Mouse (Mus musculus): Measurements from ENCODE around the gene Orai1. TPM values are rescaled to one million over a fixed set of nuclear protein-coding genes. Genes with fewer than 3 reads are reported as not detected.

Orai1 gene
- total and polyA plus RNA-seq, 2 experiments from 2014 or later = 21.2 to 23.9 TPM

DNA sequence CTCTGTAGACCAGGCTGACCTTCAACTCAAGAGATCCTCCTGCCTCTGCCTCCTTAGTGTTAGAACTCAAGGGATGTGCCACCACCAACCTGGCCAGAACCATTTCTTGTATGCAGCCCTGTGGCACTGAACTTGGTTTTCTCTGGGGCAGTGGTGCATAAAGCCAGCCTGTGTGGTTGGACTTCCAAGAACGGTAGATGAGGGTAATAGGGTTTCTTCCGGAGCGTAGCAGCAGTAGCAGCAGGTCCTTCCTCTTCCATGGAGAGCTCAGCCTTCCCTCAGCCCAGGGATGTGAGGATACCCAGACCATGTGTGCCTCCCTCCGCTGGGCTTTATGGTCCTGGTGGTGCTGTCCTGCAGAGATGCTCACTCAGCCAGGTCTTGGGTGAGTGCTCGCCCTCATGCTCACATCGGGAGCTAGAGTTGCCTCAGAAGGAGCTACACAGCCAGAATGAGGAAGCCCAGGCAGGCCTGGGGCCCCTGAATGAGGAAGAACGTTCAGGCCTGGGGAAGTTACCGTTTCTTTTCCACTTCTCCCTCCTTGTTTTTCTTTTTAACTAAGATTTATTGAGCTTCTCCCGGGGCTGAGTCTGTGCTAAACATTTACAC lies 10.2 kb downstream of the Orai1 start:
- DNase-seq (ENCODE audit: low spot score) = no peak
- H3K27ac ChIP-seq (ENCODE audit: low read depth) = no peak overlapping the region

DNA sequence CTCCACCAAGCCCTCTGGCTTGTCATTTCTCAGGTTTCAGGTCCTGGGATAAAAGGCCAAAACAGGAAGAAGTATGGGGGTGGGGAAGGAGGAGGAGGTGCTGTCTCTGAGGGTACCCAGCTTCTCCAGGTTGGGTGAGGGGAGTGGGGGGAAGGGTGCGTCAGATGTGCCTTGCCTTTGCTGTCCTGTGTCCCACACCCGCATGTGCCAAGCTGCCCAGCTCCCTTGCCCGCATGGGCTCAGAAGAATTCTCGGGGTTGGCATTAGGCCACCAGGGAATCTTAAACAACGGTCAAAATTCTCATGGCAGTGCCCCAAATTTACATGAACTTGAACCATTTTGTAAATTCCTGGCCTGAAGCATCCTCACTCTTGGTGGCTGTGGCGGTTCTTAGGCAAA lies 11.5 kb downstream of the Orai1 start:
- no peaks in the 10 kb centered on the region for H3K9me3 ChIP-seq (replicated peaks; ENCODE audit: control insufficient read depth, low read length)
- no peak overlapping the region for H3K27ac ChIP-seq (ENCODE audit: low read depth)
- TF ChIP-seq EP300 (IDR thresholded peaks at IDR 0.05; ENCODE audit: low read depth) (no peak), CTCF (IDR thresholded peaks at IDR 0.05; ENCODE audit: low read depth) (no peak)
- H3K4me2 ChIP-seq (ENCODE audit: low read depth, low read length) = no peak overlapping the region
- ATAC-seq (ENCODE audit: insufficient read depth, low read depth) = no peak
- DNase-seq (ENCODE audit: low spot score) = no peak
- 78% methylated on average over 6 of the region's 6 CpGs for WGBS
- H3K36me3 ChIP-seq (replicated peaks; ENCODE audit: control insufficient read depth, insufficient read depth, low read length) = peaks cover 27% of the 10 kb centered on the region
- H3K9ac ChIP-seq (replicated peaks; ENCODE audit: low read depth, low read length) = no peak overlapping the region
- H3K27me3 ChIP-seq (ENCODE audit: control insufficient read depth, insufficient read depth, low read length) = no peaks in the 10 kb centered on the region
- H3K4me3 ChIP-seq (ENCODE audit: low read depth, low read length) = no peak overlapping the region
- peaks cover 12% of the 10 kb centered on the region for H3K4me1 ChIP-seq (ENCODE audit: control insufficient read depth, insufficient read depth)

More for the DNA sequence above, 10.2 kb downstream of the Orai1 start:
- H3K4me3 ChIP-seq (ENCODE audit: low read depth, low read length) = no peak overlapping the region
- no peak overlapping the region for H3K9ac ChIP-seq (replicated peaks; ENCODE audit: low read depth, low read length)
- WGBS = 78% methylated on average over 9 of the region's 9 CpGs
- H3K27me3 ChIP-seq (ENCODE audit: control insufficient read depth, insufficient read depth, low read length) = no peaks in the 10 kb centered on the region
- H3K4me2 ChIP-seq (ENCODE audit: low read depth, low read length) = no peak overlapping the region
- no peak for TF ChIP-seq EP300 (IDR thresholded peaks at IDR 0.05; ENCODE audit: low read depth)
- no peak for TF ChIP-seq CTCF (IDR thresholded peaks at IDR 0.05; ENCODE audit: low read depth)
- peaks cover 15% of the 10 kb centered on the region; the same call in 1 of the 2 replicates for H3K36me3 ChIP-seq (replicated peaks; ENCODE audit: control insufficient read depth, insufficient read depth, low read length)
- peaks cover 12% of the 10 kb centered on the region for H3K4me1 ChIP-seq (ENCODE audit: control insufficient read depth, insufficient read depth)
- H3K9me3 ChIP-seq (replicated peaks; ENCODE audit: control insufficient read depth, low read length) = no peaks in the 10 kb centered on the region
- no peak for ATAC-seq (ENCODE audit: insufficient read depth, low read depth)

DNA sequence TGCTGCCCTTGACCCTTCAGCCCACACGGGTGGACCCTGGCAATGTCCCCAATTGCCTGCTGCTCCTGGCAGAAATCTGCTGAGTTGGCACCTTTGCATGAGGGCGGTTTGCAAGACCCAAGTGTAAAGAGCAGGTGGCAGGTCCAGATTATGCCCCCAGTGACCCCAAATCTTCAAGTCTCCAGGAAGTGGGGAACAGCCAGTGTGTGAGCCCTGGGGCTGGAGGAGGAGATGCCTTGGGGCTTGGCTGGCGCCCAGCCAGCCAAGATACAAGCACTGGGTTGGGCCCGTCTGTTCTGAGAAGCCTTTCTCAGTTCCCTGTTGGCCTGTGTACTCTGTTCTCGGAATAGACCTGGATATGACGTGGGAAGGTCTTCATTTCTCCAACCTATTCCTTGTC lies 12.6 kb downstream of the Orai1 start:
- H3K27me3 ChIP-seq (ENCODE audit: control insufficient read depth, insufficient read depth, low read length) = no peaks in the 10 kb centered on the region
- no peak overlapping the region for H3K4me3 ChIP-seq (ENCODE audit: low read depth, low read length)
- WGBS = 35% methylated on average over 6 of the region's 6 CpGs
- no peak overlapping the region for H3K4me2 ChIP-seq (ENCODE audit: low read depth, low read length)
- H3K4me1 ChIP-seq (ENCODE audit: control insufficient read depth, insufficient read depth) = peaks cover 12% of the 10 kb centered on the region
- no peak for DNase-seq (ENCODE audit: low spot score)
- no peak for ATAC-seq (ENCODE audit: insufficient read depth, low read depth)
- no peaks in the 10 kb centered on the region for H3K9me3 ChIP-seq (replicated peaks; ENCODE audit: control insufficient read depth, low read length)
- H3K9ac ChIP-seq (replicated peaks; ENCODE audit: low read depth, low read length) = no peak overlapping the region
- no peak overlapping the region for H3K27ac ChIP-seq (ENCODE audit: low read depth)
- peaks cover 27% of the 10 kb centered on the region for H3K36me3 ChIP-seq (replicated peaks; ENCODE audit: control insufficient read depth, insufficient read depth, low read length)
- TF ChIP-seq CTCF (IDR thresholded peaks at IDR 0.05; ENCODE audit: low read depth) (no peak), EP300 (IDR thresholded peaks at IDR 0.05; ENCODE audit: low read depth) (no peak)

DNA sequence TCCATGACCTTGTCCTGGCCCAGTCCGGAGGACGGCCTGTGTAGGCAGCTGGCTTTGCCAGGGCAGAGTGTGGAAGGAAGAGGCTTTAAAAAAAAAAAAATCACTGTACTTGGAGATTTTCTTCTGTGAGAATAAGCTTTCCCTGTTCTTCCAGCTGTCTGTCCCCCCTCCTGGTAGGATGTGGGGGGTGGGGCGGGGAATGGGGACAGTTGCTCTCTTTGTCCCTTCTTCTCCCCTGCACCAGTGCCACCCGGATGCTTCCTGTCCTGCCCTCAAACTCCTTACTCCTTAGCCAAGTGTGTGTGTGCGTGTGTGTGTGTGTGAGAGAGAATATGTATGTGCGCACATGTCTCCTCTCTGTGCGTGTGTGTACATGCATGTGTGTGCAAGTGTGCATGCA lies 14.9 kb downstream of the Orai1 start:
- H3K9ac ChIP-seq (replicated peaks; ENCODE audit: low read depth, low read length) = no peak overlapping the region
- no peaks in the 10 kb centered on the region for H3K9me3 ChIP-seq (replicated peaks; ENCODE audit: control insufficient read depth, low read length)
- no peak for TF ChIP-seq CTCF (IDR thresholded peaks at IDR 0.05; ENCODE audit: low read depth)
- no peak for TF ChIP-seq EP300 (IDR thresholded peaks at IDR 0.05; ENCODE audit: low read depth)
- DNase-seq (ENCODE audit: low spot score) (no peak), ATAC-seq (ENCODE audit: insufficient read depth, low read depth) (no peak)
- no peaks in the 10 kb centered on the region for H3K27me3 ChIP-seq (ENCODE audit: control insufficient read depth, insufficient read depth, low read length)
- H3K4me3 ChIP-seq (ENCODE audit: low read depth, low read length) = no peak overlapping the region
- H3K4me1 ChIP-seq (ENCODE audit: control insufficient read depth, insufficient read depth) = peaks cover 8% of the 10 kb centered on the region; the same call in 1 of the 2 replicates
- no peak overlapping the region for H3K27ac ChIP-seq (ENCODE audit: low read depth)
- H3K4me2 ChIP-seq (ENCODE audit: low read depth, low read length) = no peak overlapping the region
- 79% methylated on average over 7 of the region's 7 CpGs for WGBS
- peaks cover 27% of the 10 kb centered on the region for H3K36me3 ChIP-seq (replicated peaks; ENCODE audit: control insufficient read depth, insufficient read depth, low read length)

DNA sequence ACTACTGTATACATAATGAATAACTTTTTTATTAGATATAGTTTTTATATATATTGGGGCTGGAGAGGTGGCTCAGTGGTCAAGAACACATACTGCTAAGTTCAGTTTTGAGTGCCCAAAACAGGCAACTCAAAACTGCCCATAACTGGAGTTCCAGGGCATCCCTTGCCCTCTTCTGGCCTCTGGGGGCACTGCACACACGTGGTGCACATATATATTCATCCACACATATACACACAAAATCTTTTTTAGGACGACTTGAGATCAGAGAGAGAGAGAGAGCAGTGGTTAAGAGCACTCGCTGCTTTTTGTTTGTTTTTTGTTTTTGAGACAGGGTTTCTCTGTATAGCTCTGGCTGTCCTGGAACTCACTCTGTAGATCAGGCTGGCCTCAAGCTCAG lies 16.4 kb downstream of the Orai1 start:
- DNase-seq (ENCODE audit: low spot score) (no peak), ATAC-seq (ENCODE audit: insufficient read depth, low read depth) (no peak)
- TF ChIP-seq EP300 (IDR thresholded peaks at IDR 0.05; ENCODE audit: low read depth) (no peak), CTCF (IDR thresholded peaks at IDR 0.05; ENCODE audit: low read depth) (no peak)
- Histone ChIP-seq H3K4me2 (ENCODE audit: low read depth, low read length) (no peak overlapping the region), H3K4me3 (ENCODE audit: low read depth, low read length) (no peak overlapping the region), H3K27ac (ENCODE audit: low read depth) (no peak overlapping the region), H3K27me3 (ENCODE audit: control insufficient read depth, insufficient read depth, low read length) (no peaks in the 10 kb centered on the region), H3K9ac (replicated peaks; ENCODE audit: low read depth, low read length) (no peak overlapping the region), H3K4me1 (ENCODE audit: control insufficient read depth, insufficient read depth) (peaks cover 16% of the 10 kb centered on the region; the same call in 1 of the 2 replicates), H3K9me3 (replicated peaks; ENCODE audit: control insufficient read depth, low read length) (no peaks in the 10 kb centered on the region), H3K36me3 (replicated peaks; ENCODE audit: control insufficient read depth, insufficient read depth, low read length) (peaks cover 27% of the 10 kb centered on the region)
- 91% methylated on average over 3 of the region's 3 CpGs for WGBS

DNA sequence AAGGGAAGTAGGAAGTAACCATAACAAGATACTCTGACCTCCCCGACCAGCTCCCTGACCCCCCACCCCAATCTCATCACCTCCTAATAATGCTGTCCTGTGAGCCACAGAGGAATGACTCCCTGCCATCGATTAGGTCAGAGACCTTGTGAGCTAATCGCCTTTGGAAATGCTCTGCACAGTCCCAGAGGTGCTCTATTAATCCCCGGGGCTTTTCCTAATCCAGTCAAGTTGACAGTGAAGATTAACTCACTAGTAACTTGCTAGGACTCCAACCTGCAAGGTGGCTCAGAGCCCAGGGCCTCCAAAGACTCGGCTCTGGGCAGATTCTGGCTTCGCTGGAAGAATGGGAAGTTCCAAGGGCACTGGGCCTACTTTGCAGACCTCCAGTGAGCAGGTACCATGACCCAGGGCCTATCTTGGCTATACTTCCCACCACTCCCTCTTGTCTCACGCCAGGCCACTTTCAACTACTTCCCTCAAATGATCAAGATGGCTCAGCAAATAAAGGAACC lies 18.8 kb downstream of the Orai1 start:
- H3K9ac ChIP-seq (replicated peaks; ENCODE audit: low read depth, low read length) = no peak overlapping the region
- no peak overlapping the region for H3K4me3 ChIP-seq (ENCODE audit: low read depth, low read length)
- TF ChIP-seq CTCF (IDR thresholded peaks at IDR 0.05; ENCODE audit: low read depth) (no peak), EP300 (IDR thresholded peaks at IDR 0.05; ENCODE audit: low read depth) (no peak)
- DNase-seq (ENCODE audit: low spot score) (no peak), ATAC-seq (ENCODE audit: insufficient read depth, low read depth) (no peak)
- no peaks in the 10 kb centered on the region for H3K9me3 ChIP-seq (replicated peaks; ENCODE audit: control insufficient read depth, low read length)
- 65% methylated on average over 7 of the region's 7 CpGs for WGBS
- no peak overlapping the region for H3K27ac ChIP-seq (ENCODE audit: low read depth)
- H3K4me1 ChIP-seq (ENCODE audit: control insufficient read depth, insufficient read depth) = 0 out of 2 replicates have a peak, but pooled peaks cover 8% of the 10 kb centered on the region
- no peak overlapping the region for H3K4me2 ChIP-seq (ENCODE audit: low read depth, low read length)
- peaks cover 26% of the 10 kb centered on the region for H3K36me3 ChIP-seq (replicated peaks; ENCODE audit: control insufficient read depth, insufficient read depth, low read length)
- no peaks in the 10 kb centered on the region for H3K27me3 ChIP-seq (ENCODE audit: control insufficient read depth, insufficient read depth, low read length)
